In the genomic region with DNA sequence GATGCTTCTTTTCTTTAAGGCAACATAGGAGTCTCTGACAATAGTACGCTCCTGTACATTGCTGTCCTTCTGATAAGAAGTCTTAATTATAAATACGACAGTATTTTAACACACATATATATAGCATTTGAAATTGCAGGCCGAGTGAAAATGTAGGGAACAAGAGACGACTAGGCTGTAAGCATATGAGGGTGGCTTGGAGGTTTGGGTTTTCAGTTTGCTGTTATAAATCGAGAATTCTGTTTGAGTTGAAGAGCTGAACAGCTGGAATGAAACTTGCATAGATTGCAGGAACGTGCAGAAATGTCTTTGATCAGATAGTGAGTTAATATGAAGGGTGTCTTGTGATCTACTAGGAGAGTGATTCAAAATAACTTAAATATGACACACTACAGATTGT, we compare ENCODE assay signal across 9 mouse cellular contexts. TPM values are rescaled to one million over a fixed set of nuclear protein-coding genes. Genes with fewer than 3 reads are reported as not detected.
DNase-seq lines count a peak whose midpoint lies in the region; ATAC-seq and TF ChIP-seq lines count a peak whose summit lies in the region.
"Had no signal": no experiment of that assay in that cellular context is flagged by ENCODE, and none has a peak within 500 bp of the region (broad histone marks: within the 10 kb centered on the region; RNA-seq: fewer than 3 reads in every experiment).

No protein-coding gene starts in this region.

- peak; percentile 5 for DNase-seq in adrenal gland, adult 2 months
- no peak for DNase-seq in adrenal gland, postnatal 10 days
- DNase-seq in lung, postnatal 0 days (ENCODE audit: low spot score), result peak; percentile 18
- no peak for DNase-seq in lung, postnatal 25 days (ENCODE audit: low spot score)
- DNase-seq in splenic B cell, adult 2 months (ENCODE audit: low read depth, low spot score), result peak; percentile 18
- DNase-seq in layer of hippocampus, postnatal 36 days, result no peak
- DNase-seq: cerebellum, adult 9-11 months had no signal

- H3K4me2 ChIP-seq in lung, postnatal 0 days (replicated peaks; ENCODE audit: low read depth, low read length), result peak overlapping the region; percentile 37; the same call in 1 of the 2 replicates
- H3K4me2 ChIP-seq in hindbrain, embryonic 16.5 days (ENCODE audit: low read length), result peak overlapping the region; percentile 47

- H3K36me3 ChIP-seq in lung, postnatal 0 days (ENCODE audit: insufficient read depth, low read length), result no peaks in the 10 kb centered on the region
- no peaks in the 10 kb centered on the region for H3K36me3 ChIP-seq in hindbrain, embryonic 16.5 days (ENCODE audit: control insufficient read depth, insufficient read depth, low read length)
- H3K36me3 ChIP-seq in splenic B cell, adult 2 months (ENCODE audit: control insufficient read depth, insufficient read depth, low read length, poor library complexity, severe bottlenecking), result no peaks in the 10 kb centered on the region

- H3K4me1 ChIP-seq in lung, postnatal 0 days (ENCODE audit: insufficient read depth, low read depth, low read length), result no peaks in the 10 kb centered on the region
- peaks cover 7% of the 10 kb centered on the region; the same call in 1 of the 2 replicates for H3K4me1 ChIP-seq in hindbrain, embryonic 16.5 days (ENCODE audit: control insufficient read depth, insufficient read depth, low read depth, low read length)

- 0 out of 2 replicates have a peak overlapping the region, but pooled peaks have one; percentile 92 for H3K4me3 ChIP-seq in lung, postnatal 0 days (ENCODE audit: low read depth, low read length)
- peak overlapping the region; percentile 22 for H3K4me3 ChIP-seq in hindbrain, embryonic 16.5 days (ENCODE audit: low read length)

- no peak for ATAC-seq in lung, postnatal 0 days
- ATAC-seq in hindbrain, embryonic 16.5 days, result no peak
- no peak for ATAC-seq in activated CD4-positive, CD25-positive, alpha-beta regulatory T cell, adult 4 months

- 43% methylated on average over 6 of the region's 6 CpGs for whole genome bisulfite sequencing in lung, postnatal 0 days
- WGBS in hindbrain, embryonic 16.5 days, result 45% methylated on average over 6 of the region's 6 CpGs

- TF ChIP-seq CTCF in lung, postnatal 0 days (IDR thresholded peaks at IDR 0.05), result no peak

- H3K9me3 ChIP-seq in lung, postnatal 0 days (ENCODE audit: low read length), result no peaks in the 10 kb centered on the region
- no peaks in the 10 kb centered on the region for H3K9me3 ChIP-seq in hindbrain, embryonic 16.5 days (ENCODE audit: control insufficient read depth, low read length)

- no peaks in the 10 kb centered on the region for H3K27me3 ChIP-seq in lung, postnatal 0 days (replicated peaks; ENCODE audit: insufficient read depth, low read length)
- no peaks in the 10 kb centered on the region for H3K27me3 ChIP-seq in hindbrain, embryonic 16.5 days (replicated peaks; ENCODE audit: control insufficient read depth, insufficient read depth, low read length)
- no peaks in the 10 kb centered on the region for H3K27me3 ChIP-seq in splenic B cell, adult 2 months (ENCODE audit: control insufficient read depth, insufficient read depth, low read length, poor library complexity, severe bottlenecking)

- TF ChIP-seq EP300 in lung, postnatal 0 days (IDR thresholded peaks at IDR 0.05), result no peak

- no peak overlapping the region for H3K9ac ChIP-seq in lung, postnatal 0 days (replicated peaks; ENCODE audit: low read depth)
- H3K9ac ChIP-seq in hindbrain, embryonic 16.5 days (ENCODE audit: low read depth, low read length), result no peak overlapping the region

- H3K27ac ChIP-seq in lung, postnatal 0 days (ENCODE audit: low read length), result no peak overlapping the region
- H3K27ac ChIP-seq in hindbrain, embryonic 16.5 days (ENCODE audit: low read depth, low read length), result no peak overlapping the region

RNA-seq across cellular contexts. Expression of gene Fut8, which starts 2.4 kb away (rescaled TPM):
- 10 to 100 TPM; 35.9 to 43.7 TPM for total RNA-seq in adrenal gland, adult 2 months (2021)
- polyA plus RNA-seq in adrenal gland, adult 2 months (2012; rRNA removed), result 11.6 and 18.5 TPM in 2 replicates
- 10 to 100 TPM; 44.1 to 50.4 TPM for total RNA-seq in adrenal gland, postnatal 10 days (2021)
- polyA plus RNA-seq in lung, postnatal 0 days (2015; fragmentation: Nextera tagmentation; extraction: Ambion mirVana), result 31.4 and 35.9 TPM in 2 replicates
- polyA plus RNA-seq in hindbrain, embryonic 16.5 days (2015; fragmentation: Nextera tagmentation; extraction: Ambion mirVana), result 62.2 and 64.6 TPM in 2 replicates
- 10 to 100 TPM; 16.1 to 17.9 TPM for polyA plus RNA-seq in activated CD4-positive, CD25-positive, alpha-beta regulatory T cell, adult 4 months (2017; shearing (Covaris generic))
- 10 to 100 TPM; 79.0 to 79.3 TPM for total RNA-seq in layer of hippocampus, postnatal 36 days (2021)

Comparison
In these comparisons a context has a peak if more than half of its experiments do, and no peak if none do; other contexts are left out.
1. DNase-seq: peak in adrenal gland, adult 2 months (single experiment), lung, postnatal 0 days (single experiment) and splenic B cell, adult 2 months (single experiment); none in adrenal gland, postnatal 10 days (single experiment), lung, postnatal 25 days (single experiment) and layer of hippocampus, postnatal 36 days (0 of 2).